Mouse (Mus musculus): ENCODE measurements around the gene Cacna1c. TPM values are rescaled to one million over a fixed set of nuclear protein-coding genes. Genes with fewer than 3 reads are reported as not detected.

Gene Cacna1c
- polyA plus RNA-seq, 1 experiment from 2014 or later = 4.8 TPM

DNA sequence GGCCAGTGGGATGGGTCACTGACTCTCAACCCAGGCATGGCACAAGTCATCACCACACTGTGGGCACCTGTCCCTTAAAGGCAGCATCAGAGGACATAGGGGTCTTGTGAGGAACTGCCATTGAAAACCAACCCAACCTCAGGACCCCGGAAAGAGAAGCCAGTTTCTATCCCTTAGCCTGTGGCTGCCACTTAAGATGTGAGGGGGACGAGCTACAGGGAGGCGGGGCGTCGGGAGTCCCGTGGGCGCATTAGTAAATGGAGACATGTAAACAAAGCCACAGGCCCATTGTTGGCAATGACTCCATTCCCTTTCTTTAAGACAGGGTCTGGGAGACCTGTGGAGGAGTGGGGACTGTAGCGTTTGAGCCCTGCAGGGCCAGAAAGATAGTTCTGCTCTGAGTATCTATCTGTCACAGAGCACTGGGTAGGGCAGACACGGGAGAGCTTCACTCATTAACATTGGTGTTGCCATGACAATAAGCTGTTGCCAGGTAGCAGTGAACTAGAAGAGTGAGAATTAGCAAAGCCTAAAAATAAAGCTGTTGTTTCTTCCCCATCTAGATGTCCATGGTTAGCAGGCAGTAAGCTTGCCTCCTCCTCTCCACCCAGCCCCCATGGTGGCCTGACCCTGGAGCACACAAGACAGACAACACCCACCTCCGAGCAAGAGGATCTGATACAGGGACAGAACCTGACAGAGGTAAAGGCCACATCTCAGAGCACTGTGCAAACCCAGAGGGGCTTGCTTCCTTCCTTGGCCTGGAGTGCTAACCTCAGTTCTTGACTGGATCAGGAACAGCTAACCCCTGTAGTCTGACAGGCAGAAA, 218.6 kb downstream of the Cacna1c start:
- Histone ChIP-seq H3K4me2 (replicated peaks; ENCODE audit: low read depth, low read length) (no peak overlapping the region), H3K9ac (replicated peaks; ENCODE audit: low read depth) (no peak overlapping the region), H3K9me3 (ENCODE audit: low read length) (no peaks in the 10 kb centered on the region), H3K4me1 (ENCODE audit: insufficient read depth, low read depth, low read length) (peaks cover 4% of the 10 kb centered on the region; the same call in 1 of the 2 replicates), H3K27me3 (replicated peaks; ENCODE audit: insufficient read depth, low read length) (no peaks in the 10 kb centered on the region), H3K4me3 (ENCODE audit: low read depth, low read length) (no peak overlapping the region), H3K27ac (ENCODE audit: low read length) (no peak overlapping the region), H3K36me3 (ENCODE audit: insufficient read depth, low read length) (no peaks in the 10 kb centered on the region)
- TF ChIP-seq CTCF (IDR thresholded peaks at IDR 0.05) (no peak), EP300 (IDR thresholded peaks at IDR 0.05) (no peak)
- ATAC-seq (no peak), DNase-seq (ENCODE audit: low spot score) (peak; percentile 31)
- WGBS = 29% methylated on average over 10 of the region's 10 CpGs

DNA sequence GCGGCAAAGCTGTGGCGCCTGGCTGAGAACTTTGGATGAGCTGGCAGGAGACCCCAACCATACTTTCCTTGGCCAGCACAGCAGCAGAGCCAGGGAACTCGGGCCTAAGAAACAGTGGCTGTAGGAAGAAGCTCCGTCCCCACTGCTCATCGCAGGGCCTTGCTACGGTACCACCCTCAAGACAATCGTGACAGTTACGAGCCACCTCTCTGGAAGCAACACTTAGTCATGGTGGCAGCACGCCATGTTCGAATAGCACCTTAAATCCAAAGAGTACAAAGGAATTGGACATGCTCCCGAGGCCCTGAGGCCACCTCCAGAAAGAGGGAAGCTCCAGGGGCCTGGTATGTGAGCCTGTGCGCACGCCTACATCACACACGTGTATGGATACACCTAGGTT, 219.6 kb downstream of the Cacna1c start:
- no peak for ATAC-seq
- no peak overlapping the region for H3K9ac ChIP-seq (replicated peaks; ENCODE audit: low read depth)
- DNase-seq (ENCODE audit: low spot score) = no peak
- no peak overlapping the region for H3K4me3 ChIP-seq (ENCODE audit: low read depth, low read length)
- no peaks in the 10 kb centered on the region for H3K9me3 ChIP-seq (ENCODE audit: low read length)
- no peaks in the 10 kb centered on the region for H3K27me3 ChIP-seq (replicated peaks; ENCODE audit: insufficient read depth, low read length)
- no peak overlapping the region for H3K4me2 ChIP-seq (replicated peaks; ENCODE audit: low read depth, low read length)
- TF ChIP-seq EP300 (IDR thresholded peaks at IDR 0.05) (no peak), CTCF (IDR thresholded peaks at IDR 0.05) (no peak)
- peaks cover 4% of the 10 kb centered on the region; the same call in 1 of the 2 replicates for H3K4me1 ChIP-seq (ENCODE audit: insufficient read depth, low read depth, low read length)
- H3K36me3 ChIP-seq (ENCODE audit: insufficient read depth, low read length) = no peaks in the 10 kb centered on the region
- 86% methylated on average over 14 of the region's 14 CpGs for WGBS
- H3K27ac ChIP-seq (ENCODE audit: low read length) = no peak overlapping the region

DNA sequence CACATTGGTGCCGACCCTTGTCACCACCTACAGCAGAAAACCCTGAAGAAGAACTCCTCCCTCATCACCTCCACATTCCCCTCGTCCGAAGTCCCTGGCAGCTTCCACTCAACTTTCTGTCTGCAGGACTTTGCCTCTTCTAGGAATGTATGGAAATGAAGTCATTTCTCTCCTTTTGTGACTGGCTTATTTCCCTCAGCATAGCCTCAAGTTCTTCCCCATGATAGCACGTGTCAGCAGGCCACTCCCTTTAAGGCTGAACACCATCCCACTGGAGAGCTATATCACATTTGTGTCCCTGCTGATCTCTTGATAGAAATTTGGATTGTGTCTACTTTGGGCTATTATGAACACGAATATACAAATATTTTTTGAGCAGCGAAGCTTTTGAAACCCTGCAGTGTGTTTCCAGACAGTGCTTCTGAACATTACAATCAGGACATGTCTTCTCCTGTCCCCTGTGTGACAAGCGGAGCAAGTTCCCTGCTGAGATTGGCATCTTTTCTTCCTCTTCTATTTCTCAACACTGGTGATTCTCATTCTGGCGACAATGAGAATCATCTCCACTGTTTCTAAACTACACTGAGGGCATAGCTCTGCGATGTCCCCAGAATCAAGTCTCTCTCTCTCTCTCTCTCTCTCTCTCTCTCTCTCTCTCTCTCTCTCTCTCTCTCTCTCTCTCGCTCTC, 224.2 kb downstream of the Cacna1c start:
- H3K4me2 ChIP-seq (replicated peaks; ENCODE audit: low read depth, low read length) = no peak overlapping the region
- H3K27ac ChIP-seq (ENCODE audit: low read length) = no peak overlapping the region
- H3K27me3 ChIP-seq (replicated peaks; ENCODE audit: insufficient read depth, low read length) = no peaks in the 10 kb centered on the region
- no peaks in the 10 kb centered on the region for H3K9me3 ChIP-seq (ENCODE audit: low read length)
- no peak overlapping the region for H3K4me3 ChIP-seq (ENCODE audit: low read depth, low read length)
- 67% methylated on average over 9 of the region's 10 CpGs for WGBS
- H3K36me3 ChIP-seq (ENCODE audit: insufficient read depth, low read length) = no peaks in the 10 kb centered on the region
- ATAC-seq = no peak
- DNase-seq (ENCODE audit: low spot score) = no peak
- TF ChIP-seq EP300 (IDR thresholded peaks at IDR 0.05) = no peak
- no peak for TF ChIP-seq CTCF (IDR thresholded peaks at IDR 0.05)
- H3K4me1 ChIP-seq (ENCODE audit: insufficient read depth, low read depth, low read length) = no peaks in the 10 kb centered on the region
- H3K9ac ChIP-seq (replicated peaks; ENCODE audit: low read depth) = no peak overlapping the region

DNA sequence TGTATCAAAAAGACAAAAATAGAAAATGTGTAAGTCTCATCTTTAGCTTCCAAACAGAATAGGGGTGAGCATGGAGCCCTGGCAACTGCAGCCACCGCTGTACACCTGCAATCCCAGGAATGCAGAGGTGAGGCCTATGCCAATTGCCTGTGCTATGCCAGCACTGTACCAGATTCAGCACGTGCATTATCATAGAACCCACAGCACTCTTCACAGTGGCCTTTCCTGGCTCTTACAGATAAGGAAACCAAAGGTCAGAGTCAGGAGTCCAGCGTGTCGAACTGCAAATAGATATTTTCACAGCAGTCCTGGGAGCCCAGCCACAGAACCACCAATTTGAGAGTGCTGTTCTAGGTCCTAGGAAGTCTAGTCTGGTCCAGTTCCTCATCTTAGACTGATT, 227.4 kb downstream of the Cacna1c start:
- no peak overlapping the region for H3K4me3 ChIP-seq (ENCODE audit: low read depth, low read length)
- no peaks in the 10 kb centered on the region; the same call in 1 of the 2 replicates for H3K4me1 ChIP-seq (ENCODE audit: insufficient read depth, low read depth, low read length)
- no peak for DNase-seq (ENCODE audit: low spot score)

DNA sequence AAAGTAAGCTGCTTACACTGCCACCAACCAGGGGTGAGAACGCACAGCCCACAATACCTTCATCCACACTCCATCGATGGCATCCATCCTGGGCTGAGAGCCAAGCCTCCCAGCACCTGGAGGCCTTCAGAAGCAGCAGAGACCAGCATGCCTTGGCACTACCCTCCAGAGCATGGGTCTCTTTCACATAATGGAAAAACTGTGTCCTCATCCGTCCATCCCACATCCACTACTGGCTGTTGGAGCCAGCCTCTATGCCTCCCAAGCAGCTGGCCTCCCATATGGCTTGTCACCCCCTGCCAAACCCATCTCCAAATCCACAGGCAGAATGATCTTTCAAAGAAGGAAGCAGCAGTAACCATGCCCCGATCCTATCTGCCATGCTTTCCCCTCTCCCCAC, 229.3 kb downstream of the Cacna1c start:
- DNase-seq (ENCODE audit: low spot score) (no peak), ATAC-seq (no peak)
- Histone ChIP-seq H3K36me3 (ENCODE audit: insufficient read depth, low read length) (no peaks in the 10 kb centered on the region), H3K4me3 (ENCODE audit: low read depth, low read length) (no peak overlapping the region), H3K9me3 (ENCODE audit: low read length) (no peaks in the 10 kb centered on the region), H3K4me1 (ENCODE audit: insufficient read depth, low read depth, low read length) (peaks cover 11% of the 10 kb centered on the region; the same call in 1 of the 2 replicates), H3K4me2 (replicated peaks; ENCODE audit: low read depth, low read length) (no peak overlapping the region), H3K9ac (replicated peaks; ENCODE audit: low read depth) (no peak overlapping the region), H3K27ac (ENCODE audit: low read length) (no peak overlapping the region), H3K27me3 (replicated peaks; ENCODE audit: insufficient read depth, low read length) (no peaks in the 10 kb centered on the region)
- TF ChIP-seq CTCF (IDR thresholded peaks at IDR 0.05) (no peak), EP300 (IDR thresholded peaks at IDR 0.05) (no peak)
- WGBS = 52% methylated on average over 4 of the region's 4 CpGs

More for the DNA sequence above, 227.4 kb downstream of the Cacna1c start:
- 43% methylated on average over 4 of the region's 4 CpGs for WGBS
- Histone ChIP-seq H3K27me3 (replicated peaks; ENCODE audit: insufficient read depth, low read length) (no peaks in the 10 kb centered on the region), H3K4me2 (replicated peaks; ENCODE audit: low read depth, low read length) (no peak overlapping the region), H3K9me3 (ENCODE audit: low read length) (no peaks in the 10 kb centered on the region), H3K27ac (ENCODE audit: low read length) (no peak overlapping the region), H3K9ac (replicated peaks; ENCODE audit: low read depth) (no peak overlapping the region), H3K36me3 (ENCODE audit: insufficient read depth, low read length) (no peaks in the 10 kb centered on the region)
- TF ChIP-seq EP300 (IDR thresholded peaks at IDR 0.05) = no peak
- no peak for TF ChIP-seq CTCF (IDR thresholded peaks at IDR 0.05)
- ATAC-seq = no peak

DNA sequence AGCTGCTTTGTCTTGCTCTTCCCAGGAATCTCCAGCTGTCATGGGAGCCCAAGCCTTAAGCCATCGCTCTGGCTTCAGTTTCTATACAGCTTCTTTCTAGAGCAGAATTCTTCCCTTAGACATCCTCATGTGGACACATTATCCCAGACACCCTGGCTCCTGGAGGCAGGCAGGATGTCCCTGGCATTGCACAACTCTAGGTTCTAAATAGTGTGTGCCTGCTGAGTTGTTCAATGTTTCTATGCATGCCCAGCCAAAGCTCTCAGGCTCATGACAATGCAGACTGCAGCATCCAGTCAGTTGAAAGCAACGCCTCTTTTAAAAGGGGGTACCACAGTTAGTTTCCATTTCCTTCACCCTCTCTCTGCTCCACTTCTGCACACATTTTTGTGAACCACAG, 230.6 kb downstream of the Cacna1c start:
- no peak for TF ChIP-seq EP300 (IDR thresholded peaks at IDR 0.05)
- no peak for TF ChIP-seq CTCF (IDR thresholded peaks at IDR 0.05)
- H3K4me1 ChIP-seq (ENCODE audit: insufficient read depth, low read depth, low read length) = peaks cover 11% of the 10 kb centered on the region; the same call in 1 of the 2 replicates
- peak; percentile 17; the same call in 1 of the 2 replicates for ATAC-seq
- no peaks in the 10 kb centered on the region for H3K27me3 ChIP-seq (replicated peaks; ENCODE audit: insufficient read depth, low read length)
- H3K9ac ChIP-seq (replicated peaks; ENCODE audit: low read depth) = no peak overlapping the region
- H3K9me3 ChIP-seq (ENCODE audit: low read length) = no peaks in the 10 kb centered on the region
- 82% methylated on average over 2 of the region's 2 CpGs for WGBS
- DNase-seq (ENCODE audit: low spot score) = peak; percentile 51
- H3K27ac ChIP-seq (ENCODE audit: low read length) = no peak overlapping the region
- no peaks in the 10 kb centered on the region for H3K36me3 ChIP-seq (ENCODE audit: insufficient read depth, low read length)
- no peak overlapping the region for H3K4me3 ChIP-seq (ENCODE audit: low read depth, low read length)
- H3K4me2 ChIP-seq (replicated peaks; ENCODE audit: low read depth, low read length) = no peak overlapping the region

All from lung, postnatal 0 days (tissue).